Mouse (Mus musculus) kidney, postnatal 10 days (tissue): ENCODE measurements around the gene Plxna2.

ENCODE experiments used
- DNase-seq: peaks from one replicate; pipeline ENCODE4 v3.0.0; 2021; ENCODE audit warnings: mixed read lengths

Plxna2 gene

GRCm38 (mm10) chr1:194623641-194624040 lies 5.6 kb downstream of the Plxna2 start:
- DNase-seq, result no peak

- DNase-seq, result peak; percentile 37
Observed at GRCm38 (mm10) chr1:194624411-194624810, 6.4 kb downstream of the Plxna2 start.

GRCm38 (mm10) chr1:194624973-194625372 lies 7.0 kb downstream of the Plxna2 start:
- peak; percentile 51 for DNase-seq

- DNase-seq, result no peak
Observed at GRCm38 (mm10) chr1:194626109-194626508, 8.1 kb downstream of the Plxna2 start.

GRCm38 (mm10) chr1:194627286-194627685 lies 9.3 kb downstream of the Plxna2 start:
- no peak for DNase-seq

- DNase-seq, result no peak
Observed at GRCm38 (mm10) chr1:194629135-194629689, 11.2 kb downstream of the Plxna2 start.

GRCm38 (mm10) chr1:194630498-194631056 lies 12.6 kb downstream of the Plxna2 start:
- DNase-seq, result no peak

GRCm38 (mm10) chr1:194631574-194631973 lies 13.6 kb downstream of the Plxna2 start:
- DNase-seq, result no peak

GRCm38 (mm10) chr1:194632029-194632428 lies 14.0 kb downstream of the Plxna2 start:
- DNase-seq, result no peak

- DNase-seq, result peak; percentile 29
Observed at GRCm38 (mm10) chr1:194635411-194635810, 17.4 kb downstream of the Plxna2 start.

GRCm38 (mm10) chr1:194635942-194636341 lies 17.9 kb downstream of the Plxna2 start:
- DNase-seq, result no peak

- DNase-seq, result no peak
Observed at GRCm38 (mm10) chr1:194637391-194638304, 19.6 kb downstream of the Plxna2 start.

- peak; percentile 41 for DNase-seq
Observed at GRCm38 (mm10) chr1:194641601-194642301, 23.7 kb downstream of the Plxna2 start.

- no peak for DNase-seq
Observed at GRCm38 (mm10) chr1:194642302-194642787, 24.3 kb downstream of the Plxna2 start.

GRCm38 (mm10) chr1:194643930-194644329 lies 25.9 kb downstream of the Plxna2 start:
- no peak for DNase-seq

GRCm38 (mm10) chr1:194645898-194646297 lies 27.9 kb downstream of the Plxna2 start:
- DNase-seq, result no peak

GRCm38 (mm10) chr1:194650076-194650475 lies 32.1 kb downstream of the Plxna2 start:
- DNase-seq, result no peak

- DNase-seq, result no peak
Observed at GRCm38 (mm10) chr1:194650566-194650965, 32.5 kb downstream of the Plxna2 start.

- peak; percentile 40 for DNase-seq
Observed at GRCm38 (mm10) chr1:194651987-194652386, 34.0 kb downstream of the Plxna2 start.

GRCm38 (mm10) chr1:194658459-194659160 lies 40.6 kb downstream of the Plxna2 start:
- DNase-seq, result peak; percentile 61

GRCm38 (mm10) chr1:194660426-194661119 lies 42.6 kb downstream of the Plxna2 start:
- peak; percentile 67 for DNase-seq

- DNase-seq, result no peak
Observed at GRCm38 (mm10) chr1:194663021-194663420, 45.0 kb downstream of the Plxna2 start.
